Mouse (Mus musculus): Measurements from ENCODE around the gene Chrm4. TPM values are rescaled to one million over a fixed set of nuclear protein-coding genes. Genes with fewer than 3 reads are reported as not detected.
A peak's percentile ranks its signal among the peaks of the same experiment; 100 is the strongest.

Chrm4 gene
- polyA plus RNA-seq, 1 experiment: 2.0 TPM

GRCm38 (mm10) chr2:91947397-91948150 is 20.5 kb downstream of the Chrm4 start:
- TF ChIP-seq CTCF (IDR thresholded peaks at IDR 0.05; ENCODE audit: borderline replicate concordance, extremely low read depth, insufficient read depth, insufficient read length) (no peak), POLR2A (IDR thresholded peaks at IDR 0.05; ENCODE audit: borderline replicate concordance, extremely low read depth, insufficient read depth, insufficient read length, poor library complexity, severe bottlenecking) (no peak)

GRCm38 (mm10) chr2:91948151-91948509 is 21.1 kb downstream of the Chrm4 start:
- no peak for TF ChIP-seq POLR2A (IDR thresholded peaks at IDR 0.05; ENCODE audit: borderline replicate concordance, extremely low read depth, insufficient read depth, insufficient read length, poor library complexity, severe bottlenecking)
- TF ChIP-seq CTCF (IDR thresholded peaks at IDR 0.05; ENCODE audit: borderline replicate concordance, extremely low read depth, insufficient read depth, insufficient read length): no peak
- no peak for DNase-seq (ENCODE audit: low read depth)

More at GRCm38 (mm10) chr2:91947397-91948150, 20.5 kb downstream of the Chrm4 start:
- peak; percentile 57 for DNase-seq (ENCODE audit: low read depth)

DNA sequence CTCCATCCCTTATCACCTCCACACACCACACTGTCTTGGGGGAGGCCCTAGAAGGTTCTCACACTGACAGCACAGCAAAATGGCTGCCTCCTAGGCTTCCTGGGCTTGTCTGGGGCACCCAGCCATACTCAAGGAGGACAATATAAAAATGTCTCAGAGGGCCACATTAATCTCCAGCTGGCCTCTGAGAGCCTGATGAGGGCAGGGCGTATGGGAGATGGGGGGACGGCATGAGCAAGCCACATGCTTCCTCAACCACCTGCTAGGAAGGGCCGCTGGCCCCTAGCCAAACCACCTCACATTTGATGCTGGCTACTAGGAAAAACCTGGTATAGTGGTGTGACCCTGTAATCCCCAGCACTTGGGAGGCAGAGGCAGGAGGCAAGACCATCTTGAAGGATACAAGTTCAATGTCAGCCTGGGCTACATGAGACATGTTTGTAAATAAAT is 21.8 kb downstream of the Chrm4 start:
- peak; percentile 18 for DNase-seq (ENCODE audit: low read depth)
- TF ChIP-seq POLR2A (IDR thresholded peaks at IDR 0.05; ENCODE audit: borderline replicate concordance, extremely low read depth, insufficient read depth, insufficient read length, poor library complexity, severe bottlenecking): no peak
- TF ChIP-seq CTCF (IDR thresholded peaks at IDR 0.05; ENCODE audit: borderline replicate concordance, extremely low read depth, insufficient read depth, insufficient read length): no peak

- TF ChIP-seq POLR2A (IDR thresholded peaks at IDR 0.05; ENCODE audit: borderline replicate concordance, extremely low read depth, insufficient read depth, insufficient read length, poor library complexity, severe bottlenecking): no peak
- no peak for TF ChIP-seq CTCF (IDR thresholded peaks at IDR 0.05; ENCODE audit: borderline replicate concordance, extremely low read depth, insufficient read depth, insufficient read length)
- DNase-seq (ENCODE audit: low read depth): peak; percentile 76
Observed at GRCm38 (mm10) chr2:91949411-91950274, 22.6 kb downstream of the Chrm4 start.

DNA sequence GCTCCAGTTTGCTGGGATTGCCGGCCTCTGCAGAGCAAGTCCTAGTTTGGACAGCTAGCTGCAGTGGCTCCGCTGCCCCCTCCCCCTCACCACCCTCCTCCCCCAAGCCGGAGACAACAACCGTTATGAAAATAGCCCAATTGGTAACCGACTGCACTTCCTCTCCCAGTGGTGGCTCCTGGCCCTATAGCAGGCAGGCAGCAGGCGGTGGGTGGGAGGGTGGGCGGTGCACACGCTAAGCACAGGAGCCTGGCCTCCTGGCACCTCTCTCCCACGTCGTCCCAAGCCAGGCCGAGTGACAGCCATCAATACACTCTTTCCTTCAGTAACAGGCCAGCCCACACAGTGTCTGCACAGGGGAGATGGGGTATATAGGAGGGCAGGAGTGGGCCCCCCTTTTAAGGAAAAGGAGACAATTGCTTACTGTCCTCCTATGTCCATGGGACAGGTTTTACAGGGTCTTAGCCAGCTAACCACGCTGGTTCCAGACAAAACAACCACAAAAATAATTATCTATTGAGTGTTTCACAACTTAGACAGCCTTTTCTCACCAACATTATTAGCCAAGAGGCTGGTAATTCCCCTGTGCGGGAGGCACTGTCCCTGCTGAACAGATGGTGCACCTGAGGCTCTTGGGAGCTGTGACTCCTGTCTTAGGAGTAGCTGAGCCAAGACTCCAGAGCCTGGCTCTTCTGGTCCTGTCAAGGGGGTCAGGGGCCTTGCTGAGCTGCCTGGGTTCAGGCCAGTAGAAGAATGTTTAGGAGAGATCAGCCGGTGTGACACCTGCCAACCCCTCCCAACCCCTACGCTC is 23.4 kb downstream of the Chrm4 start:
- DNase-seq (ENCODE audit: low read depth): peak; percentile 86
- TF ChIP-seq CTCF (IDR thresholded peaks at IDR 0.05; ENCODE audit: borderline replicate concordance, extremely low read depth, insufficient read depth, insufficient read length): no peak
- TF ChIP-seq POLR2A (IDR thresholded peaks at IDR 0.05; ENCODE audit: borderline replicate concordance, extremely low read depth, insufficient read depth, insufficient read length, poor library complexity, severe bottlenecking): no peak

- no peak for DNase-seq (ENCODE audit: low read depth)
- TF ChIP-seq POLR2A (IDR thresholded peaks at IDR 0.05; ENCODE audit: borderline replicate concordance, extremely low read depth, insufficient read depth, insufficient read length, poor library complexity, severe bottlenecking) (no peak), CTCF (IDR thresholded peaks at IDR 0.05; ENCODE audit: borderline replicate concordance, extremely low read depth, insufficient read depth, insufficient read length) (no peak)
Observed at GRCm38 (mm10) chr2:91953825-91954224, 26.8 kb downstream of the Chrm4 start.

DNA sequence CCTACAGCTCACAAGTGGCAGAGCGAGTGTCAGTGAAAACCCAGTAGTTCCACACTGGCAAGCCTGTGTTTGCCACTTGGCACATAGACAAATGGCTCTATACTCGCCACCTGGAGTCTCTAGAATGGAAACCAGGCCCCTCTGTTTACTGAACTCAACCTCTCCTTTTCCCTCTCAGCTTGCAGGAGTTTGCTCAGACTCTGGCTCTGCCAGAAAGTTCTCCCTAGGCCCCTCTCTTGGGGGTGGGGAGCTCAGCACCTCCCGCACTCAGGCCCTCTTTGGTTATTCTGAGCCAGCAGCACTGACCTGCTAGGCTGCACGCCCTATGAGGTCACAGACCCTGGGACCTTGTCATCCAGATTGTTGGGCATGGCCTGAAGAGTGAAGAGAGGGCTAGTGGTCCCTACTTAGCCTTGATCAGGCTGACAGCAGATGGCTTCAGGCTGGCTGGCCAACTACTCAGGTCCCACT is 28.1 kb downstream of the Chrm4 start:
- peak; percentile 59 for DNase-seq (ENCODE audit: low read depth)

GRCm38 (mm10) chr2:91955875-91956274 is 28.8 kb downstream of the Chrm4 start:
- no peak for TF ChIP-seq POLR2A (IDR thresholded peaks at IDR 0.05; ENCODE audit: borderline replicate concordance, extremely low read depth, insufficient read depth, insufficient read length, poor library complexity, severe bottlenecking)
- no peak for TF ChIP-seq CTCF (IDR thresholded peaks at IDR 0.05; ENCODE audit: borderline replicate concordance, extremely low read depth, insufficient read depth, insufficient read length)
- DNase-seq (ENCODE audit: low read depth): no peak

More for the DNA sequence above, 28.1 kb downstream of the Chrm4 start:
- no peak for TF ChIP-seq CTCF (IDR thresholded peaks at IDR 0.05; ENCODE audit: borderline replicate concordance, extremely low read depth, insufficient read depth, insufficient read length)
- TF ChIP-seq POLR2A (IDR thresholded peaks at IDR 0.05; ENCODE audit: borderline replicate concordance, extremely low read depth, insufficient read depth, insufficient read length, poor library complexity, severe bottlenecking): no peak

GRCm38 (mm10) chr2:91957096-91957495 is 30.0 kb downstream of the Chrm4 start:
- peak; percentile 87 for DNase-seq (ENCODE audit: low read depth)

GRCm38 (mm10) chr2:91958049-91958448 is 31.0 kb downstream of the Chrm4 start:
- no peak for TF ChIP-seq POLR2A (IDR thresholded peaks at IDR 0.05; ENCODE audit: borderline replicate concordance, extremely low read depth, insufficient read depth, insufficient read length, poor library complexity, severe bottlenecking)
- TF ChIP-seq CTCF (IDR thresholded peaks at IDR 0.05; ENCODE audit: borderline replicate concordance, extremely low read depth, insufficient read depth, insufficient read length): no peak
- no peak for DNase-seq (ENCODE audit: low read depth)

More at GRCm38 (mm10) chr2:91957096-91957495, 30.0 kb downstream of the Chrm4 start:
- TF ChIP-seq POLR2A (IDR thresholded peaks at IDR 0.05; ENCODE audit: borderline replicate concordance, extremely low read depth, insufficient read depth, insufficient read length, poor library complexity, severe bottlenecking) (no peak), CTCF (IDR thresholded peaks at IDR 0.05; ENCODE audit: borderline replicate concordance, extremely low read depth, insufficient read depth, insufficient read length) (no peak)
